Mouse (Mus musculus): ENCODE measurements at regions not wholly inside any gene's neighbourhood (a gene's known extent, or its start where the extent isn't known, plus 50 kb on each side); places are given as distances from the start of the nearest gene placed in this dataset.

DNA sequence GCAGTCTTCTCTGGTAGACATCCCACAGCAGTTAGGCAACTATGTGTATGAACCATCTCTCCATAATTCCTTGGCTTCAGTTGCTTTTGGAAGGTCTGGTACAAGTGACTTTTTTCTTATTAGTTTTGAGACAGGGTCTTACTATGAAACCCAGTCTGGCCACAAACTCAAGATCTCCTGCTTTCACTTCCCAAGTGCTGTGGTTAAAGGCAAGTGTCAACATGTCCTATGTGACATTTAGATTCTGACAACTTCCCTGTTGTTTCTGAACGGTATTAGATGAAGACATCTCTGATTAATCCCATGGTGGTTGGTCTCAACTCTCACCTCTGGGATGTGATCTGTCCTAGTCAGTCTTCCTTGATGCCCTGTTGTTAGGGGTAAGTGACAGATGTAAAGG is 88.4 kb upstream of the Fbxo33 start:
- Histone ChIP-seq H3K27me3 (ENCODE audit: control insufficient read depth, insufficient read depth, low read length) (no peaks in the 10 kb centered on the region), H3K9me3 (ENCODE audit: control insufficient read depth, low read length) (no peaks in the 10 kb centered on the region), H3K36me3 (replicated peaks; ENCODE audit: control insufficient read depth, insufficient read depth) (no peaks in the 10 kb centered on the region), H3K4me1 (replicated peaks; ENCODE audit: control insufficient read depth, insufficient read depth, low read length) (no peaks in the 10 kb centered on the region), H3K27ac (no peak overlapping the region), H3K9ac (no peak overlapping the region), H3K4me3 (replicated peaks; ENCODE audit: low read length) (no peak overlapping the region), H3K4me2 (replicated peaks) (no peak overlapping the region)
- ATAC-seq (ENCODE audit: low FRiP score) (no peak), DNase-seq (ENCODE audit: low spot score) (no peak)
- 68% methylated on average over 1 of the region's 1 CpGs for WGBS

DNA sequence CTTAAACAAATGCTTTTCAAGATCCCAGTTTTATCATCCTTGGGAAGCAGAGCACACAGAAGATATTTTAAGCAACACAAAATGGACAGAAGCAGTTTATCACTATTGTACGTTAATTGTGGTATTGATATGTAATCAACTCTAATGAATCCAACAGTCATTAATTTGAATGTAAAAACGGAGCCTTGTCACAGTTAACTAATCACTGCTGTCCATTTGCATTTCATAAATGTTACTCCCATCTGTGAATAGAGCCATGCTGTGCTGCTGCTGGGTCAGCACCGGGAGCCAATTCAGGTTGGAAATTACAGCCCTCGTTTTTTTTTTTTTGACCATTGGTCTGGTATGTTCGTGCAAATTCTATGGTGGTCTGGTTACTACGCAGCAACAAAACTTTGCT is 85.0 kb upstream of the Fbxo33 start:
- Histone ChIP-seq H3K27me3 (ENCODE audit: control insufficient read depth, insufficient read depth, low read length) (no peaks in the 10 kb centered on the region), H3K4me3 (replicated peaks; ENCODE audit: low read length) (no peak overlapping the region), H3K4me1 (replicated peaks; ENCODE audit: control insufficient read depth, insufficient read depth, low read length) (no peaks in the 10 kb centered on the region), H3K4me2 (replicated peaks) (no peak overlapping the region), H3K27ac (no peak overlapping the region), H3K36me3 (replicated peaks; ENCODE audit: control insufficient read depth, insufficient read depth) (no peaks in the 10 kb centered on the region), H3K9me3 (ENCODE audit: control insufficient read depth, low read length) (no peaks in the 10 kb centered on the region), H3K9ac (no peak overlapping the region)
- ATAC-seq (ENCODE audit: low FRiP score): no peak
- no peak for DNase-seq (ENCODE audit: low spot score)
- 34% methylated on average over 6 of the region's 6 CpGs for WGBS

Measured in hindbrain, embryonic 14.5 days (tissue).